Mouse (Mus musculus): Measurements from ENCODE around the gene Olfr544.
"Not testable (repeated sequence)": the region's sequence is repeated elsewhere in the genome, so short reads cannot be mapped to it uniquely, and the experiment has no call there.

Olfr544 gene

DNA sequence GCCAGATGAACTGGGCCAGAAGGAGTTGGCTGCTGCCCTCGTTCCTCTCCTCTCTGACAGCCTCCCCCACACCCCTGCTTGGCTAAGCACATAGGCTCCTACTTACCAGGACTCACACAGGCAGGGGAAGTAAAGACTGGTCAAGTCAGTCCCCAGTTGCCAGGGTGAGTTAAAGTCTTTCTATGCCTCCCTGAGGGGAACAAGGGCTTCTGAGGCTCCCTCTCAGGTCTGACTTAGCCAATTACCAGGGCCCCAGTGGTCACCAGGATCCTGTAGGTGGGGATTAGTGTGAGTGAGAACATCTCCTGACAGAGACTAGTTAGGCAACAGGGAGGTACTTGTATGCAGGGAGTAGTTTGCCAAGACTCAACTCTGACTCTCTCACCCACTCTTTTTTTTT lies at the start of gene Olfr544:
Gene Olfr544, minus strand, starts transcription at position 153 of the 400 bp plus-strand sequence.
- DNase-seq: no peak

- DNase-seq: no peak
These were observed 46.3 kb upstream of the Olfr544 start, which contains the start of gene Olfr547 for GRCm38 (mm10) chr7:102534449-102534848. Olfr547 (plus strand) TSS chr7:102534749.

DNA sequence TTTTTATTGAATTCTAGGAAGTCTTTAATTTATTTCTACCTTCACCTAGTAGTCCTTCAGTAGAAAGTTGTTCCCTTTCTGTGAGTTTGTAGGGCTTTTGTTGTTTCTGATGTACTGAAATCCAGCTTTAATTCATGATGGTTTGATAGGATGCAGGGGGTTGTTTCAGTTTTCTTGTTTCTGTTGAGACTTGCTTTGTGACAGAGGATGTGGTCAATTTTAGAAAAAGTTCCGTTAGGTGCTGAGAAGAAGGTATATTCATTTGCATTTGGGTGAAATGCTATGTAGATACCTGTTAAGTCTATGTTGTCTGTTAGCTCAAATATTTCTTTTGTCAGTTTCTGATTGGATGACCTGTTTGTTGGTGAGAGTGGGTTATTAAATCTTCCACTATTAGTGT lies 40.9 kb upstream of the Olfr544 start:
- DNase-seq: no peak

- no peak for DNase-seq
These were observed 28.9 kb upstream of the Olfr544 start for GRCm38 (mm10) chr7:102517051-102517335.

- peak; percentile 13 to 37 for DNase-seq
These were observed 28.3 kb upstream of the Olfr544 start for GRCm38 (mm10) chr7:102516261-102517050.

DNA sequence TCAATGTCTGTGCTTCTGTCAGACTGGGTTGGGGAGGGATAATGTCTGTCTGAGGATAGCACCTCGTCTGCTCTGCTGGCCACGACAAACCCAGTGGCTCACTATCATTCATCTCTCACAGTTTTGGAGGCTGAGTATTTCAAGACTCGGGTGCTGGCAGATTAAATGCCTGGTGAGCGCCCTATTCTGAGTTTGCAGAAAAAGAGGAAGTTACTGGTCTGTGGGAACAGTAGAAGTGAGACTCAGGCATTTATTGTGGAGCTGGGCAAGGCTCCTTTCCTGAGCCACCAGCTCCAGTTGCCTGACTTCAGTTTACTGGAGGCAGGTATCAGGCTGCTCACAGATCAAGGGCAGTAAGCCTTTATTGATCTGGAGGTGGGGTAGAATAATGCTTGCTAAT lies 26.0 kb upstream of the Olfr544 start:
- no peak for DNase-seq

- peak; percentile 87 to 88 for DNase-seq
These were observed 24.8 kb upstream of the Olfr544 start for GRCm38 (mm10) chr7:102512814-102513435.

GRCm38 (mm10) chr7:102511927-102512326 lies 23.8 kb upstream of the Olfr544 start:
- no peak for DNase-seq

DNA sequence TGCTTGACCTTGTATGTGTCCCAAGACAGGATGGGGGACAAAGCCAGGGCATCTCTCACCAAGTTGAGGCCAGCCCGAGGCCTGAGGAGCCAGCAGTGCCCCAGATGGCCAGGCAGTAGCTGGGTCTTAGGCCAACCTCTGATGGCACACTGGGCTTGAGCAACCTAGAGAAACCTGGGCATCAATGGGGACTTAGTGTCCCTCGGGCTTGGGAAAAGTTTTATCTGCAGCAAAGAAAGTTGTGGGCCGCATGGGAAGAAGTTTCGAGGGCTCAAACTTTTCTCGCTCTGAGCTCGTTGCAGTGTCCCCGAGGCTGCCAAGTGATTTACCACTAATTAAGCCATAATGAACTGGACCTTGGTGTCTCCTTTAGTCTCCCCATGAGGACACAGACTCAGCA lies 21.6 kb upstream of the Olfr544 start:
- DNase-seq: no peak

GRCm38 (mm10) chr7:102508666-102509065 lies 20.6 kb upstream of the Olfr544 start:
- no peak for DNase-seq

DNA sequence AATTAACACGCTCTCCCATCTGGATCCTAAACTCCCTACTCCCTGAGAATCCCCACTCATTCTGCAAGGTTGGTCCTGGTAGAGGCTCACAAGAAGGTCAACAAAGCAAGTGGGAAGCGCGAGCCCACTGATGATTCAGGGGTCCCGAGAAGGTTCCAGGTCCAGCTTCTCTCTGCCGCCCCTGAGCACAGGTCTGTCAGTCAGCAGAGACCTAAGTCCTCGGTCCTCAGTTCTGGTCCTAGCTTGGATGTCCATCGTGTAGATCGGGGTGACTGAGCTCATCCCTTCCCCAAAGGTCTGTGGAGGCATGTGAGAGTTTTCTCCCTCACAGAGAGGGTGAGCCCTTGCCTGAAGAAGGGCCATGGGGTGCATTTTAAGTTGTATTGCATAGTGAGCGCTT lies 20.0 kb upstream of the Olfr544 start:
- DNase-seq: no peak

- DNase-seq: peak; percentile 41 to 78
These were observed 18.7 kb upstream of the Olfr544 start for GRCm38 (mm10) chr7:102506848-102507247.

- no peak for DNase-seq
These were observed 13.9 kb upstream of the Olfr544 start for GRCm38 (mm10) chr7:102501986-102502385.

DNA sequence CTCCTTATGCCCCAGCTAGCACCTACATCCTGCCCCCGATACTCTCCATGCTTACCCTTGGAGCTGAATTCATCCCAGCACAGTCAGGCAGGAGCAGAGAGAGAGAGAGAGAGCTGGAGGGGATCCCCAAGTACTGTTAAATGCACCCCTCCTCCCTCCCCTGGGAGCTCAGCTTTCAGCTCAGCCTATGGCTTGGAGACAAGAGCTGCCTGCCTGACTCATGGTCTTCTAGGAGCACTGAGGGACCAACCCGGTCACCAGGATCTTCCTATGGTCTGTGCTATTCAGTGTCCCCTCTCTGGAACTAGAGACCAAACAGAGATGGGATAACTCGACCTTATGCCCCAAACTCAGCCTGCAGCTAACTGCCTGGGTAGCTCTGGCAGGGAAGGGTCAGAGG lies 11.4 kb upstream of the Olfr544 start, which contains the start of gene Olfr545:
Gene Olfr545, minus strand, starts transcription at position 101 of the 400 bp plus-strand sequence.
- DNase-seq: no peak

- not testable (repeated sequence) for DNase-seq
These were observed 6.3 kb upstream of the Olfr544 start for GRCm38 (mm10) chr7:102494416-102494815.

DNA sequence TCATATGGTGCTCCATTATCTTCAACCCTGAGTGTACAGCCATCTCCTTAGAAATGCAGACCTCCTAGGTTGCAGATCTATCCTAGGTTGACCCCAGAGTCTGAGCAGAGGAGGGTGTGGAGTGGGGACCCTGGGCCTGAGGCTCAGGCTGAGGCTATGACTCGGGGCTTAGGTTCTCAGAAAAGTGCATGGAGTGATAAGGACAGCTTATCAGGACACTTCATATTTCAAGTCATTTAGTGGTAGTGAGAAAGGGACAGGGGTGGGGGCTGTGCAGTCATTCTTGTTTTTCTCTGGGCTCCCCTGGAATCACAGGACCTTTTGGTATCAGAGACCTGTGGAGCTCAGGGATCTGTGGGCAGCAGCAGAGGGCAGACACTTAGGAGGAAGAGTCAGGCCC lies 2.0 kb downstream of the Olfr544 start:
- DNase-seq: no peak

DNA sequence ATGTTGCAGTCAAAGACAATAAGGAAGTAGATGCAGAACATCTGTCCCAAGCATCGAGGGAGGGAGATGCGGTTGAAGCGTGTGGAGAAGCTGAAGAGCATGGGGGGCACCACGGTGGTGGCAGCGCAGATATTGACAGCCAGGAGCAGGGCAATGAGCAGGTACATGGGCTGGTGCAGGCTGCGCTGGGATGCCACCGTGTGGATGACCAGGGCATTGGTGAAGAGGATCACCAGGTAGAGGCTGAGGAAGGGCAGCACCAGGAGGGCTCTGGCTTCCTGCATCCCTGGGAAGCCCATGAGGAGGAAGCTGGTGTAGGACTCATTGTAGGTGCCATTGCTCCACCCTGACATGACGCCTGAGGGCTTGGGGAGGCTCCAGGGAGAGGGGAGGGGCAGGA lies 3.3 kb downstream of the Olfr544 start:
- DNase-seq: not testable (repeated sequence)

DNA sequence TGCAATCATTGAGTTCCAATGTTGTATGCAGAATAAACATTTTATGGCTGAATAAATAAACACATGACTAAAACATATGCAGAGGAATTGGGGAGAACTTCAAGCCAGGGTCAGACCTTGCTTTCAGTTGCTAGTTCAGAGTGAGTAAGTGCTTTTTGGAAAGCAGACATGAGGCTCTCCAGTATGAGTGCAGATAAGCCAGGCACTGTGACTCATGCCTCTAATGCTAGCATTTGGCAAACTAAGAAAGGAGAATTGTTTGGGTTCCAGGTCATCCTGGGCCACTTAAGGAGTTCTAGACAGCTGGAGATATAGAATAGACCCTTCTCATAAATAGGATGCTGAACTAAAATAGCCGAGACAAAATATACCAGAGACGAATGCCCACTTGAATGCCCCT lies 4.4 kb downstream of the Olfr544 start:
- DNase-seq: no peak

DNA sequence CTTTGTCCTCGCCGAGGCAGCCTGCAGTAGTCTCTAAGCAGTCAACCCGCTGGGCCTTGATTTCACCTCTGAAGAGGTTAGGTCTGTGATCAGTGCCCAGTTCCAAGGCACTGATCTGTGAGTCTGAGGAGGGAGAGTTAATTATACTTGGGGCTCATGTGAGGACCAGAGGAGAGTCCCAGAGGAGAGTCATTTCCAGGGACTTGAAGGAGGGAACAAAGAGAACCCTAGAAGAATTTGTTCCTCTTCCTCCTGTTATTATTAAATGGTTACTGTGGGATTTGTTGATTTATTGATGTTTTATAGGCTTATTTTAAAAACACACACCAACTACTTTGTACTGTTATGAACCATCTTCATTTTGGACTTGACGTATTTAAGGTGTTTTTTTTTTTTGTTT lies 6.5 kb downstream of the Olfr544 start, which contains the start of gene Olfr543:
Gene Olfr543, minus strand, starts transcription at position 101 of the 400 bp plus-strand sequence.
- no peak for DNase-seq

DNA sequence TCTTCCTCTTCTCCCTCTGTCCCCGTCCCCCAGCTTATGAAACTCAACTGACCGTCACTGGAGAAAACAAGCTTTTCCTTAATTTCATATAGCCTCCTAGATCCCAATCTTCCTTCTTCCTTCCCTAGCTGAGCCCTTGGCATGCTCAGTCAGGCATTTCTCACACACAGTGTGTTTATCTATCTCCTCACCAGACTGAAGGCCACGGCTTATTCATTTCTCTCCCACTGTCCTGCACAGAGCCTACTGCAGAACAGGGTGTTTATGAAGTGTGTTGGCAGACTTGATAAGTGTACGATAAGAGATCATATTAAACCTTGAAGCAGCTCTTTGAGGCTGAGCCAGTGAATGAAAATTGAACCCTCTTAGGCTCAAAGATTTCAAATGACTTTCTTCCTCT lies 7.3 kb downstream of the Olfr544 start:
- DNase-seq: no peak

DNA sequence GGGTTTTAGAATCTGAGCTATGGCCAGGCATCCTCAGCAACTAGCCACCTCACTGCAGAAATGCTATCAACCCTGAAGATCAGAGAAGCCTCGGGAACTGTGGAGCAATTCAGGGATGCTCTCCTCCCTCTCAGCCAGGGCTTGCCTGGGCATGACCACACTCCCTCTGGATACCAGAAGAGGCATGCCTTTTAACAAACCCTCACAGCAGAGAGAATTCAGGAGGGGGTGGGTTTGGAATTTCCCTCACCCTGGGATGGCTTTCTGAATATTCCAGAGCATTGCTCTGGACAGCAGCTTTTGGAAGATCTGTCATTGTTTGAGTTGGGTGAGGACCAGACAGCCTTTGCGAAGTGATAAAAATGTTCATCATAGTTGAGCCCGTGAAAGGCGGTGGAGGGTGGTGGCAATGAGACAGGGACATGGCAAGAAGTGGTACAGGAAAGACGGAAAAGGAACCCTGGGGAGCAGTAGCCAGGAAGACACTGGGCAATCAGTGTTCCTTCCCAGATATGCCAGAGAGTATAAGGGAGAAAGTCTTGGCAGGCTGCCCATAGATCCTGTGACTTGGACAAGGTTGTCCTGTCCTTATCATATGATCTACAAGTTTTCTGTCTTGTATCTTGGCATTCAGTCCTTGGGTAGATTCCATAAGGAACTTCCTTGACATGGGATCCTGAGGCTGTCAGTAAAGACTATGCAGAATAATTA lies 8.6 kb downstream of the Olfr544 start:
- DNase-seq: peak; percentile 43 to 58

GRCm38 (mm10) chr7:102478926-102479325 lies 9.2 kb downstream of the Olfr544 start:
- no peak for DNase-seq

DNA sequence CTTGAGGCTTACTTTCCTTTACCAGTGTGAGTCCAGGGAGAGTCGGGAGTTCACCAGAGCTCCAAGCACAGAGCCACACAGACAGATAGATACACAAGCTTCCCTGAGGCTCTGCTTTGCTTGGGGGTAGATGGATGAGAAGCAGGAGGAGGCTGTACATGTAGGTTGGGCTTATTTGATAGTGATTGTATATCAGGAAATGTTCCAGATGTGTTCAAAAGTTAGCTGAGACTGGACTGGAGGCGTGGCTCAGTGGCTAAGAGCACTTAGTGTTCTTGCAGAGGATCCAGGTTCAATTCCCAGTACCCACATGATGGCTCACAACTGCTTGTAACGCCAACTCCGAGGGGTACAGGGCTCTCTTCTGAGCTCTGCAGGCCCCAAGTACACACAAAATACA lies 9.7 kb downstream of the Olfr544 start:
- no peak for DNase-seq

GRCm38 (mm10) chr7:102477377-102477776 lies 10.7 kb downstream of the Olfr544 start:
- no peak for DNase-seq

Data from lung, postnatal 4 days (tissue).